Mouse (Mus musculus): ENCODE measurements around the gene Mtg1.

GRCm38 (mm10) chr7:140111943-140112342, 25.4 kb upstream of the Mtg1 start:
- TF ChIP-seq CTCF (IDR thresholded peaks at IDR 0.05), result no peak
- TF ChIP-seq EP300 (IDR thresholded peaks at IDR 0.05), result no peak
